Mouse (Mus musculus): ENCODE measurements around the gene Dydc2. TPM values are rescaled to one million over a fixed set of nuclear protein-coding genes. Genes with fewer than 3 reads are reported as not detected.
A peak's percentile ranks its signal among the peaks of the same experiment; 100 is the strongest.
"Not testable (repeated sequence)": the region's sequence is repeated elsewhere in the genome, so short reads cannot be mapped to it uniquely, and the experiment has no call there.

Gene Dydc2
- total RNA-seq (2015; ENCODE audit: low replicate concordance) = not detected in 2 replicates
- not detected in 2 replicates for total RNA-seq (2017; ENCODE audit: low replicate concordance)

DNA sequence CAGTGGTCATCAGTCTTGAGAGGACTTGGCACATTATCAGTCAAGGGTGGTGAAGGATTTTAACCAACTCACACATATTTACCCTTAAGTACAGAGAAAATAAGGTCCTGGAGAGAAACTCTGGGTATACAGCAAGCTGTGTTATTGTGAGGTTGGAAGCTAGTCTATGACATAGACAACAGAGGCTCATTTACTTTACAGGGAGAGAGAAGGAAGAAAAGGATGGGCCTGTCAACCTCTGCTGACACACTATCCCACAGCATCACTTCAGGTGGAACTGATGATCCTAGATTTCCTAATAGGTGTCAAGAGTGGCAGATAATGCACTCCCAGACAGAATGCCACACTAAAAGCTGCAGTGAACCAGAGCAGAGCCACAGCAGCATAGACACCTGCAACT is at the start of gene Dydc2:
TSS of gene Dydc2 (minus strand) at position 101 of the 400 bp plus-strand sequence.
- ATAC-seq (replicated peaks; ENCODE audit: low FRiP score, poor library complexity, severe bottlenecking) = no peak

DNA sequence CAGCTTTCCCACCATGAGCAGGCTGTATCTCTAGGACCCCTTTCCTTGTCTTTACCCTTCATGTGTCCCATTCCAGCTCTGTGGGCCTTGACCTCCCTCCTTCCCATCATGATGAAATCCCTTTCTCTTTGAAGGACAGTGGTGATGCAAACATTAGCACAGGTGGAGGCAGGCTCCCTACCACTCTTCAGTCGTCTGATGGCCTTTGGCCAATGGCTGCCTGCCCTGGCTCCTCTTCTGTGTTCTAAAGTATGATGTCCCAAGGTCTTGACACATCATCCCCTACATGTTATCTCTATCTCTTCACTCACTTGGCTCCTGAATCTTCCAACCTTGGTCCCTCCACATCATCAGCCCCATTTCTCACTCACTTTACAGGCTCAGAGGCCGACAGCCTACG is 47.3 kb upstream of the Dydc2 start:
- ATAC-seq (replicated peaks; ENCODE audit: low FRiP score, poor library complexity, severe bottlenecking) = no peak

DNA sequence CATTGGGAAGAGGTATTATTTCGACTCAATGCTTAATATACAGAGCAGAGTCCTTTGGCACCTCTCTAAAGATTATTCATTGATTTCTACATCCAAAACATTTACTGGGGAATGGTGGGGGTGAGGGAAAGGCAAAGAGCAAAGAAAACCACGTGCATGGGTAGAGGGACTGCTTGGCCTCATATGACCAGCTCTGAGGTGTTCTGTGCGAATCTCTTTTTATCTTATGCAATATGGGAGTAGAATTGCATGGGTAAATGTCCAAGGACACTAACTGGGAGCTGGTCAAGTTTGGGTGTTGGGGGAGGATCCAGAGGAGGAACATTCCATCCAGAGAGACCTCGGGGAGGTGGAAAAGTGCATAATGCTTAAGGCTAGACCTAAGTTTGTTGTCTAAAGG is 43.9 kb upstream of the Dydc2 start:
- no peak for ATAC-seq (replicated peaks; ENCODE audit: low FRiP score, poor library complexity, severe bottlenecking)

DNA sequence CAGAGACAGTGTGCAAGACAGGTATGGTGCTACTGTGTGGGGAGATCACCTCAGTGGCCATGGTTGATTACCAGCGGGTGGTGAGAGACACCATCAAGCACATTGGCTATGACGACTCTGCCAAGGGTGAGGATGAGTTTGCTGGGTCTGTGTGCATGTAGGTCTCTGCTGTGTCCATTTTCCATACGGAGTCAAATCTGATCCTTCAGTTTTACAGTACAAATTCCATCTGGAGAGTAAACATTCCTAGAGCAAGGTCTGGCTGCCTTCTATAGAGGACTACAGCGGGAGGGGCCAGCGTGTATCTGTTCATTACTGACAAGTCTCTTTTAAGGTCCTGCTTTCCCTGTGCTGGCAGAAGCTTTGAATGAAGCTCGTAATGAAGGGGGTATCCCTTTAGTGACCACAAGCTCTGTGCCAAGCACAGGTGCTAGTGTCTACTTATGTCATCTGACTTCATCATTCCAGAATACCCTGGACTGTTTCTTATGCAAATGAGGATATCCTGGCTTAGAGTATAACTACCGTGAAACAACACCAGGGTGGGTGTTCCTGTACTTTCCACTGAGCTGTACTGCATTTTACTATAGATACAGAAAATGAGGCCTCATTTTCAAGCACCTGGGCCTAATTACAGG is 42.1 kb upstream of the Dydc2 start:
- ATAC-seq (replicated peaks; ENCODE audit: low FRiP score, poor library complexity, severe bottlenecking) = no peak

DNA sequence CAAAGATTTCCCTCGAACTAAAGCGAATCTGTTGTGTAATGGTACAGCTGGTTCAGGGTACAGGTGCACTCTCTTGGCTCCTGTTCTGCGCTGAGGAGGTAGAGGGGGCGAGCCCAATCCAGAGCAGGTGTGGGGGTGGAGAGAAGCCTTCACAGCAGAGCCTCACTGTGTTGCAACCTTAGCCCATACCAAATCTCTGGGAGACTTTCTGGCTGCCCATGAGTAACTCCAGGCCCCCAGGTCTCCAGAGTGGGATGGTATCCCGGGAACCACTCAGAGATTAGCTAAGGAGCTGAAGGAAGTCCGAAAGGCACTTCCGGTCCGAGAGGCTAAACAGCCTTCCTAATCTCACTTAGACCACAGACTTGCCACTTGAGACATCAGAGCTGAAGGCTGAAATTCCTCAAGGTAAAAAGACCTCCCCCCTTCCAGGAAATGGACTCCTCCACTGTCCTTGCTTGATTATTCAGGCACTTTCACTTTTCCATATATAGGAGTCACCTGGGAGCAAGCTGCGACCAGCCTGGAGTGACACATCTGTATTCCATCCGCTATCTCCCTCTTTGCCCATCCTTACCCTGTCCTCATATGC is 35.9 kb upstream of the Dydc2 start, which contains the start of gene Mat1a:
TSS of gene Mat1a (plus strand) at position 183 of the 592 bp plus-strand sequence.
- no peak for ATAC-seq (replicated peaks; ENCODE audit: low FRiP score, poor library complexity, severe bottlenecking)

DNA sequence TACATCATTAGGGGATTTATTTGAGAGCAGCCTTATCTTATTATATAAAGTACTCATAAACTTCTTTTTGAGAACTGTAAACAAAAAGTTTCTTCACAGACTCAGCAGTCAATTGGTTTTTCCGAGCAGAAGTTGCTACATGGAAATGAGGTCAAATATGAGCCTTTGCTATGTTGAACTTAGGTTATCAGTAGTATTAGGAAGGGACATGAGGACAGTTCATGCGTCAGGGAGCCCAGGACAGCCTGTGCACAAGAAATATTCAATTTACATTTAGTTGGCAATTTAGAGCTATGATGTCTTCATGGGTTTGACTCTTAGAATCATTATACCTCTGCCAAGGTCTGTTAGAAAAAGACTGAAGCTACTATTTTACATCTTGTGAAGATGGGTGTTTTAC is 33.3 kb upstream of the Dydc2 start:
- ATAC-seq (replicated peaks; ENCODE audit: low FRiP score, poor library complexity, severe bottlenecking) = no peak

DNA sequence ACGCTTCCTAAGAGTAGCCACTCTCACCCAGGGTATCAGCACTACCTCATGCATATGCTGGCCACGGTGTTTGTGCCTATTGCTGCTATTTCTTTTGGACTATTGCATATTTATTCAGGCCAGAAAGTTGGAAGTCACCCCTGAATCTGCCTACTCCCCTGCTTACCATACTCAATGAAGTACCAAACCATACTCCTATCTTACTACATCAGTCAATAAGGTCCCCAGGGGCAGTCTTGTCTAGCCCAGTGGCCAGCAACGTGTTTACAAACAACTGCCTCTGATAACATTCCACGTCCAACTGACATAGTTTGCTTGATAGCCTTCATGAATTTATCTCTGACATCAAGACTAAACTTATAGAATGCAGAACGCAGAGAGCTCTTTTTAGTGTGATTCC is 32.2 kb upstream of the Dydc2 start:
- ATAC-seq (replicated peaks; ENCODE audit: low FRiP score, poor library complexity, severe bottlenecking) = no peak

DNA sequence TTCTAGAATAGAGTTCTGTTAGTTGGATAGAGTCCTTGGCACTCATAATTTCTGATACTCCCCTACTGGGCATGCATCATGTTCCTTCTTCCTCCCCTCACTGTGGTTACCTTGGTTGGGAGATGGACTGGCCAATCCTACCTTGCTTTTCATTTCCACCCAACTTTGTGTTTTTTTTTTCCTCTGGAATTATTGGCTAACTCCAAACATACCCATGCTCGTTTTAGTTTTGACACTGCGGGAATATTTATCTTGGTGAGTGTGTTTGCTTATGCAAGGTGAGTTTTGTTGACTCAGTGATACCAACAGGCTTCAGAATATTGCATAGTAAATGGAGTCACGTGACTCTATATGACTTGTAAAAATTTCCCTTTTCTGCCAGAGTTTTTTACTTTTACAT is 31.7 kb upstream of the Dydc2 start:
- no peak for ATAC-seq (replicated peaks; ENCODE audit: low FRiP score, poor library complexity, severe bottlenecking)

DNA sequence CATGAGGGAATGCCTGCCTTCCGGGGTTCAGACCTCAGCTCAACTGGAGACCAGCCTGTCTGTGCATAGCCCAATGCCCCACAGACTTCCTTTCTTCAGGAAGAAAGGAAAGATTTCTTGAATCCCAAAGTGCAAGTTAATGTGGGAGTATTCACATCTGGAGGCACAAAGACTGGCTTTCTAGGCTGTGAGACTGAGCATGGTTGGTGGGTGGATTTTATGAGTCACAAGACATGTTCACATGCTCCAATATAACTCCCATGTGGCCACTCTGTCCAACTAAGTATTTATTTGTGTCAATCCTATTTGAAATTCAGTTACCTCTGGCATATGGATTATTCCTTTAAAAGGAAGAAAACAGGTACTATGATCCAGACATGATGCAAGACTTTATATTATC is 29.7 kb upstream of the Dydc2 start:
- ATAC-seq (replicated peaks; ENCODE audit: low FRiP score, poor library complexity, severe bottlenecking) = no peak

DNA sequence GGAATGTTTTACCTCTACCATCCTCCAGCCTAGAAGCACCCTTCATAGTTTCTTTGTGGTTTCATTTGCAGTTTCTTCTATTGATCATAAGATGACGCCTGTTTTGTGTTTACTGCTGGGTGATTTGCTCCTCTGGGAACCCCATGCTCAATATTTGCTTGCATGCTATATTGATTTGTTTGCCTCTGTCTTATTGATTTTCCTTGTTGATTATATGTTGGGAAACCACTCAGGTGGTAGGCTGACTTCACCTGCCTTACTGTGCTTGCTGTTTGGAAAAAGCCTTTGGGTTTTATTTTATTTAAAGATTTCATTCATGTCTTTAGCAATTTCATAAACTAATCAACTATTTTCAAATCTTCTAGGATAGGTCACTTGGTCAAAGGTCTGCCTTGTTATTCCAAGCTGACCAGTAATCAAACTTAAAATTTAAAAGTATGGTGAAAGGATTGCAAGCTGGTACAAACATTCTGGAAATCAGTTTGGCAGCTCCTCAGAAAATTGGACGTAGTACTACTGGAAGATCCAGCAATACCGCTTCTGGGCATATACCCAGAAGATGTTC is 27.4 kb upstream of the Dydc2 start:
- no peak for ATAC-seq (replicated peaks; ENCODE audit: low FRiP score, poor library complexity, severe bottlenecking)

DNA sequence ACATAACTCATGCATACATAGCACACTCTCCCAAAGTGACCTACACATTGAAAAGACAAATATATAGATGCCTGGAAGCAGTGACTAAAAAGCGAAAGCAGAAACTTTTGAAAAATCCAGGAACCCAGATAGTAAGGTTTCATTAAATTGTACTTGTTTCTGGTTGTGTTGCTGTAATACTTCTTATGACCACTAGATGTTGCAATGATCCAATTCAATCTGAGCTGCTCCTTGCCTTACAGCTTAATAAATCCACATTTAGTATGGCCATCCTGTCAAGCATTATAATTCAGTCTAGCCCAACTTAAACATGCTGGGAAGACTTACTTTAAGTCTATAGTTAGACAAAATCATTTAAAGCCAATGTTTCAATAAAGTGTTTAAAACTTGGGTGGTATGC is 25.1 kb upstream of the Dydc2 start:
- ATAC-seq (replicated peaks; ENCODE audit: low FRiP score, poor library complexity, severe bottlenecking) = no peak

DNA sequence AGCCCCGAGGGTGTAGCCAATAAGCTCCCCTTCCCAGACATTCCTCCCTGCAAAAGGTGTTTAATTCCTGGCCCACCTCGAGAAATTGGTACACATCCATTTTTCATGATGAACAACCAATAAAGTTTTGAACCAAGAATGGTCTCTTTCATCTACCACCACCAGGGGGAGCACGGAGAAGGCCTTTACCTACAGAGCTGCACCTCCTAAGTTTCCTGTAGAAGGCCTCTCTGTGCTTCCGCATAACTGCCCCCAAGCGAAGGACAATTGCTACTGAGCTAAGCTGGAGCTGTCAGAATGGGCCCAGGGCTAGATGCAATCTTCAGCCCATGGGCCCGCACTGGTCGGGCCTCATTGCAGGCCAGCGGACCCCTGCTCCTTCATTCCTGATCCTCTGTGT is 21.8 kb upstream of the Dydc2 start:
- no peak for ATAC-seq (replicated peaks; ENCODE audit: low FRiP score, poor library complexity, severe bottlenecking)

DNA sequence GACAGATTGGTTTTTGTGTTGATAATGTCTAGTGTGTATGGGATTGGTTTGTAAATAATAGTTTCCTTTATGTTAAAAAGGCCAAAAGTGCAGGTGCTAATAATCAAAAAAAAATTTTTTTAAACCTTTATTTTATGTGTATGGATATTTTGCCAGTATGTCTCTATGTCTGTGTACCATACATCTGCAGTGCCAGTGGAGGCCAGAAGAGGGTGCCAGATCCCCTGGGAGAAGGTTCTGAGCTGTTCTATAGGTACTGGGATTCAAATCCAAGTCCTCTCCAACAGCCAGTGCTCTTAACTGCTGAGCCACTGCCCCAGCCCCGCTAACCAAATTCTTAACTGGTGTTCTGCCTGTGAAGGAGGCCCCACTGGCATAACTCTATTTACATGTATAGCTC is 18.5 kb upstream of the Dydc2 start:
- no peak for ATAC-seq (replicated peaks; ENCODE audit: low FRiP score, poor library complexity, severe bottlenecking)

DNA sequence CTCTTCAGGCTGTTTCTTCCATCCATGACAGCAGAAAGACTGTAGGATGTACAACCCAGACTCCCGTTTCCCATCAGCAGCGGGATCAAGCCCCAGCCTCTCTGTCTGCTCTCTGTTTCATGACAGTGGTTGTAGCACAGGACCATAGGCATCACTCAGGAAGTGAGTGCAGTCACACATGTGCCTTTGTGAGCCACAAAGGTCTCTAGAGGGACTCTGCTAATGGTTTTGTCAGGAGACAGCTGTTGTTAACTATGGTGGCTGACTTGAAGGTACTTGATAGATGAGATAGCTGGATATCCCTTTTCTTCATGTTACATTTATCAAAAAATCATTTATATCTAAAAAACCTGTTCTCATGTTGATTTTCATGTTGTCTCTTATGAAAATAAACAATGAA is 13.4 kb upstream of the Dydc2 start:
- ATAC-seq (replicated peaks; ENCODE audit: low FRiP score, poor library complexity, severe bottlenecking) = no peak

DNA sequence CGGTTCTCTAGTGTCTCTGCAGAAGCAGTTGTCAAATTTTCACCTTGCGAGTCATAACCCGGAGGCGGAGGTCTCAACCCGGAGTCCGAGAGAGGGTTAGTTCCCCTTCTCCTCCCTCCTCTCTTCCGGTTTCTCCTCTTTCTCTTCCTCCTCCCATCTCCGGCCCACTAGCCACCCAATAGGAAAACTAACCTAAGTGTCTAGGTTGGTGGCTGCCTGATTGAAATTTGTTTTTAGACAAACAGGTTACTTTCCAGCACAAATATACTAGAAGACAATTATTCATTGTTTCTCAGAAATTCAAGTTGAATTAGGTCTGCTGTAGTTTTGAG is 3.9 kb upstream of the Dydc2 start:
- no peak for ATAC-seq (replicated peaks; ENCODE audit: low FRiP score, poor library complexity, severe bottlenecking)

DNA sequence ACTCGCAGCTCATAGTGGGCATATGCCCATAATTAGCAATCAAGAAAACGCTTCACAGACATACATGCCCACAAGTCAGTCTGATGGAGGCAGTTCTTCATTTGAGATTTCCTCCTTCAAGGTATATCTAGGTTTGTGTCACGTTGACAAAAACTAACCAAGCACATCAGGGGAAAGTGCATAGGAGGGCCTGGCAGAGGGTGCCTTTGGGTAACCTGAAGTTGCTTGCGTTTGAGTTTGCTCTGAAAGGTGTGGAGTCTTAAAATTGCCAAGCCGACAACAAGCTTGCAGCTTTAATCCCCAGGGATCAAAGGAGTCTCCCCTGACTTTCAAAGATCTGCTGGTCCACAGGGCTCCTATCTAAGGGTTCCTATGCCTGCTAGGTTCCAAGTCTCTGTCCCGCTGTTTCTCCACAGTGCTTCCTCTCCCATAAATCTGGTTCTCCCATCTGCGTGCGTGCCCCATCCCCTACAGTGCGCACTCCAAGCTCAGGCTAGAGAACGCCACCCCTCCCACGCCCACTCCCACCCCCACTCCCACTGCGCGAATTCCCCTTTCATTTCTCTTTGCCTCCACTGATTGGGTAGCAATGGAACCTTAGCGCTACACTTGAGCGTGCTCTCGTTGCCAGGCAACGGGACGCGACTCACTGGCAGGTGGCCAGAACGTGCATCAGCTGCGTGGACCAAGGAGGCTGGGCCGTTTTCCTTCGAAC is 3.4 kb upstream of the Dydc2 start, which contains the start of gene Dydc1:
TSS of gene Dydc1 (plus strand) at position 683 of the 715 bp plus-strand sequence.
- ATAC-seq (replicated peaks; ENCODE audit: low FRiP score, poor library complexity, severe bottlenecking) = no peak

DNA sequence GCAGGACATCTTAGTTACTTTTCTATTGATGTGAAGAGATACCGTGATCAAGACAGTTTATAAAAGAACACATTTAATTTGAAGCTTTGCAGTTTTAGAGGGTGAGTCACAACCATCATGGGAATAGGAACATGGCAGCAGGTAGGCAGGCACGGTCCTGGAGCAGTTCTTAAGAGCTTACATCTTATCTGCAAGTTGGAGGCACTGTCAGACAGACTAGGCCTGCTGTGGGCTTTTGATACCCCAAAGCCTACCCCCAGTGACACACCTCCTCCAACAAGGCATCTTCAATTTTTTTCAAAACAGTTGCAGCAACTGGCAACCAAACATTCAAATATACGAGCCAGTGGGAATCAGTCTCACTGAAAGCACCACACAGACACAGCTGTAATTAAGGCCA is 1.3 kb upstream of the Dydc2 start:
- ATAC-seq (replicated peaks; ENCODE audit: low FRiP score, poor library complexity, severe bottlenecking) = no peak

DNA sequence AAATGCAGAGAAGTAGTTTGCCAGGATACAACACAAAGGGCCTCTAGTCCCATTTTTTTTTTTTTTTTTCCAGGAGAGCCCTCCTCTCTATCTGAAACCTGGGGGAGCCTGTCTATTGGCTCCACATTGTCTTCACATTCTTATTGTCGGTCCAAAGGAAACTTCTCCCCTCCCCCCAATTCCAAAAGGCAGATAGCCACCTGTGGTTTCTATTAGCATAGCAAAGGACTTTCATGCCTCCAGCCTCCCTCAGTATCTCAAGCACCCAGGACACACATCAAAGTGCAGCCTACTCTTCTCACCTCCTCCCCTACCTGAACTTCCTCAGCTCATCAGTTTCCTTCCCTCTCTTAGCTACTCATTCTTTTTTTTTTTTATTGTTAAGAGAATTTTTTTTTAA is 2.6 kb downstream of the Dydc2 start:
- no peak for ATAC-seq (replicated peaks; ENCODE audit: low FRiP score, poor library complexity, severe bottlenecking)

DNA sequence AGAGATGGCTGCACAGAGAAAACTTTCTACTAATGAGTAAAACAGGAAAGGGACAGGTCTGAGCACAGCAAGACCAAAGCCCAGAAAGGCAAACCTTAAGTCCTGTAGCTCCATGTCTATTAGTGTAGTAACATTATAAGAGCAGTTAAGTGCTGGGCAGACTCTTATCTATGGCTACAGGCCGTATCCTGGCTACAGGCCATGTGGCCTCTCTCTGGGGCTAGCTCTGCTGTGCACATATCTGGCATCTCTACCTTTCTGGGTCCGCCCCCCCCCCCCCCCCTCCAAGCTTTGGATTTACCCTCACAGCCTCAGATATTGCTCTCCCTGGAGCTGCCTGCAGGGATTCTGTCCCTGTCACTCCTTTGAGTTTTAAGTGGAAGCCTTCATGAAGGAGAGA is 3.8 kb downstream of the Dydc2 start:
- ATAC-seq (replicated peaks; ENCODE audit: low FRiP score, poor library complexity, severe bottlenecking) = peak; percentile 70; the same call in 1 of the 2 replicates

DNA sequence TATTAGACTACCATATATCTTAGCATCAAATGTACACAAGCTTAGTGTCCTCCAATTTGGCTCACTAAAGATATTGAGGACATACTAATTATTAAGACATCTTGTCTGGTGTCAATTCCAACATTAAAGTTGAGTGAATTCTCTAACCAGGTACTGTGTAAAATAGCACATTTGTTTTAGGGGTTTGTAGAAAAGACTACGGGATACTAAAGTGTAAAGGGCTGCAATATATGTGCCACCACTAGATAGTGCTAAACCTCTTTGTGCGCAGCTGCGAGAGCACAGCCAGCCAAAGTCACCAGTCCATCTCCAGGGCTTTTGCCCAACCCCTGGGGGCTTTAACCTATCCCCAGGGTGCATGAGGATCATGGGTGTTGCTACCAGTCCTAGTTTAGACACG is 15.8 kb downstream of the Dydc2 start:
- ATAC-seq (replicated peaks; ENCODE audit: low FRiP score, poor library complexity, severe bottlenecking) = not testable (repeated sequence)

DNA sequence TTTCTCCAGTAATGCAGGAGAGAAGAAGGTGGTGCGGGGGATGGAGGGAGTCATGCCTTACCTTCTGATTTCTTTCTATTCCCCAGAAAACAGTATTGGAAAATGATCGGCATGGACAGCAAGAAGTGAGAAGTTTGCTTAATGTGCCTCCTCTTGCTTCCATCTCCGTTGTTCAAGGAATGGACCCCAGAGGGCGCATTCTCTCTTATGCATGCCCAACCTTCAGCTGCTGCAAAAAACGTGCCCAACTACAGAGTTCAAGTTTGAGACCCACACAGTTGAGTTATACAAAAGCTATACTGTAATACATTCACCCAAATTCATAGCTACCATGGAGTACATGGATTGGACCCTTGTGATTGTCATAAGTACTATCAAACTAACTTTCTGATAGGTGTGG is 16.5 kb downstream of the Dydc2 start:
- no peak for ATAC-seq (replicated peaks; ENCODE audit: low FRiP score, poor library complexity, severe bottlenecking)
